Mouse (Mus musculus) heart, postnatal 14 days (tissue): Measurements from ENCODE around the gene Atg16l1. TPM values are rescaled to one million over a fixed set of nuclear protein-coding genes. Genes with fewer than 3 reads are reported as not detected.
A peak's percentile ranks its signal among the peaks of the same experiment; 100 is the strongest.

ENCODE experiments used
- DNase-seq, 2 experiments: peaks; one replicate each; pipeline ENCODE4 v3.0.0; 2021 to 2022
- intact Hi-C: fragments of 180-260 bp; cut with DNase I; formaldehyde crosslinking; loops from one replicate; pipeline ENCODE4 v1.15.1; 2025
- total RNA-seq, 2 experiments: library from RNA; stranded (reverse); gene quantifications; 2 replicates each; pipeline ENCODE4 v1.2.3; 2021

Atg16l1 gene
- total RNA-seq, 2 experiments from 2014 or later: 28.6 to 30.1 TPM

DNA sequence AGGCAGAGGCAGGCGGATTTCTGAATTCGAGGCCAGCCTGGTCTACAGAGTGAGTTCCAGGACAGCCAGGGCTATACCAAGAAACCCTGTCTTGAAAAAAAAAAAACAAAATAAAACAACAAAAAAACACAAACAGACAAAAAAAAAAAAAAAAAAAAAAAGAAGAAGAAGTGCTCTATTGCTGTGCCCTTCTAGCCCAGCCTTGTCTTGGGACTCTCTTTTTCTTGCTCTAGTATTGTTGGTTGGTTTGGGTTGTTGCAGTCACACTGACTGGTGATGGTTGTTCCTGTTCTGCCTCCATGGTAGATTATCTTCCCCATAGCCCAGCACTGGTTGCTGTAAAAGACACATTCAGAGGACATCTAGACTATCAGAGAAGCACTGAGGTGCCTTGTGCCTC, 13.6 kb downstream of the Atg16l1 start:
- no peak for DNase-seq
- intact Hi-C loops: no loop called here

- DNase-seq: no peak
Measured at GRCm38 (mm10) chr1:87770486-87770885, 14.8 kb downstream of the Atg16l1 start.

GRCm38 (mm10) chr1:87771724-87772123, 16.1 kb downstream of the Atg16l1 start:
- intact Hi-C loops: no loop called here
- no peak for DNase-seq

More at GRCm38 (mm10) chr1:87770486-87770885, 14.8 kb downstream of the Atg16l1 start:
- intact Hi-C loops: no loop called here

DNA sequence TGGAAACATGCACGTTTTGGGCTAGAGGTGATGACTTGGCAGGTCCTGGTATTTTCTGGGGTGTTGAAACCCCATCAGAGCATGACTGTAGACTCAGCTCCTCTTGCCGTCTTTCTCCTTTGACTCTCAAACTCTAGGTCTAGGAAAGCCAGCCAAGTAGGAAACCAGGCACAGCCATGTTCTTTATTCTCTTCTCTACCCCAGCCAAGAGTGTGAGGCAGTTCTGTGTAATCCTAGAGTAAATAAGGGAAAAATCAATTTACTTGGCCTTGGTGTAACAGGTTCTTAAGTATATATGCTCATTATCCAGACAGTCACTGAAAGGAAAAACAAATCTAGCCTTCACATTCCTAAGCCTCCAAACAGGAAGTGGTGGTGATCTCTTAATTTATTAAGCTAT, 17.7 kb downstream of the Atg16l1 start:
- DNase-seq: no peak
- intact Hi-C loops: no loop called here

- DNase-seq: no peak
- intact Hi-C loops: no loop called here
Measured at GRCm38 (mm10) chr1:87774845-87775244, 19.2 kb downstream of the Atg16l1 start.

DNA sequence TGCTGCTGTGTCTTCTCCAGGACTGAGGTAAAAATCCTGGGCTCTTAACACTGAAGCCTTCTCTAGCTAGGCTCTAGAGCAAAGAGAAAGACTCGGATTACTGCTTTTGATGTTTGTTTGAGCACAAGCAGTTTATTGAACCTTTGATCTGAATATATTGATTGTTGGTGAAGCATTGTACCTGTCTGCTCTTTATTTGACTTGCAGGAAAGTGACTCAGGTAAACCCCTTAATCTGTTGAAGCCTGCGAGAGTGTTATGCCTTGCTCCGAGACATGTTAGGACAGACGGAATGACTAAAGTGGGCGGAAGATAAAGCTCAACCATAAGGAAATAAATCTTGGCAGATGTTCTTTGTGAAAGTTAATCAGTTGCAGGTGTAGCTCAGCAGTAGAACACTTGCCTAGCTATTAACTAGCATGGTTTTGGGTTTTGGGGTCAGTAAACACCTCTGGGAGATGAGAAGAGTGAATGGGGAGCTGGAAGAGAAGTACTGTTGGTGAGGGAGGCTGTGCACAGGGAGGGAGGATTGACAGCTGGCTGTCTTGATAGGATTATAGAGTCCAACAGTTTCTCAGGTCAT, 23.6 kb downstream of the Atg16l1 start:
- DNase-seq: no peak
- intact Hi-C loops: no loop called here

GRCm38 (mm10) chr1:87785703-87786102, 30.0 kb downstream of the Atg16l1 start:
- peak; percentile 32 to 33 for DNase-seq
- intact Hi-C loops: loop anchor here (5.0 kb wide), 1 partner anchor 137 kb away; no protein-coding TSS in a partner anchor

DNA sequence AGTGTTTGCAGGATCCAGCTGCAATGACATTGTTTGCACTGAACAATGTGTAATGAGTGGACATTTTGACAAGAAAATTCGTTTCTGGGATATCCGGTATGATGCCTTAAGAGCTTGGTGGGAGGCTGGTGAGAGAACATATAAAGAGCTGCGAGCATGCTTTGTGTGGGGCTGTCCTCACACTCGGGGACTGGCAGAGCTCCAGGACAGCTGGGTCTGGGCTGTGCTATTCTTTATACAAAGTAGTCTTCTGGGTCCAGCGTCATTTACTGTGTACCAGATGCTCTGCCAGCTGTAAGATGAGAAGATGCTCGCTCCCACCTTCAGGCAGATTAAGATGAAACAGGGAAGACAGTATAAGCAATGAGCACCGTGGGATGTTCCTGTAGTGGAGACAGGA, 30.6 kb downstream of the Atg16l1 start:
- DNase-seq: peak; percentile 68 to 73
- intact Hi-C loops: loop anchor here (5.0 kb wide), 1 partner anchor 136 kb away; no protein-coding TSS in a partner anchor

DNA sequence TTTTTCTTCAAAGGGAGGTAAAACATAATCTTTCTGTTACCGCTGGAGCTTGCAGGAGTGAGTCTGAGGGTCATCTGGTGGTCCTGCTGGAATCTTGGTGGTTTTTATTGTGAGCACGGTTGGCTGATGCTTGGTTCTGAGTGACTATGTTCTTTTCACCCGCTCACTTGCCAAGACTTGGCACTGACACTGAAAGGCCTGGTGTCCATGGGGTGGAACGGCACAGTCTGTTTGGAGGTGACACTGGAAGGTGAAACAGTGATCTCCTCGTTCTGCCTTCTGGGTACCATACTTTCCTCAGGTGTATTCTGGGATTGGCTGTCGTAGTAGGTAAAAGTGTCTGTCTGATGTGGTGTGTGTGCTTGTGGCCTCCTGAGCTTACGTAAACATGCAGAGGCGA, 34.0 kb downstream of the Atg16l1 start:
- intact Hi-C loops: loop anchor here (5.0 kb wide), 1 partner anchor 133 kb away; no protein-coding TSS in a partner anchor

DNA sequence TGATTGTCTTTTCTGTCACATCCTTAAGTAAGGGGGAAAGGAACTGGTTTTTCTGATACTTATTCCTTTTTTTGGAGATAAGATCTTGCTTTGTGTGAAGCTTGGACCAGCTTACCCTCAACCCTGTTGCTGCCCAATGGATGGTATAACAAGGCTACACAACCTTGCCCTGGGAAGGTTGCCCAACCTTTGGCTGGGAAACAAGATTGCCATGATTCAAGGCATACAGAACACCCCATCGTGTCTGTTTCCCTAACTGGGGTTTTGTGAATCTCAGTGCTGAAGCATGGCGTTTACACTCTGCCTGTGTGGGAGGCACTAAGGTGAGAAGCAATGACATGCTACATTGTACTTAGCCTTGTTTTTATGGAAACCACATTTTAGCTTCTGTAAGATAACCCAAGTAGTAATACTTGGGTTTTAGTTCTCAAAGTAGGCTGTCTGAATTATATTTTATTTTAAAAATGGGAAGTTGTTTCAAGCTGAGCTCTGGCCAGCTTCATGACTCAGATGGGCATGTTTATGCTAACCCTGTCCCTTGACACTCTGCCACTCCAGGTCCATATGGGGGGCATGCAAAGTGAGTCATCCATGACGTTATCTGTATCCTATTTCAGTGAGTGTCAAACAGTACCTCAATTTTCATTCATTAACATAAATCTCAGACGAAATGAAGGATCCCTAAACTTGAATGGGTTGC, 36.9 kb downstream of the Atg16l1 start:
- intact Hi-C loops: no loop called here
- no peak for DNase-seq

More for the DNA sequence above, 34.0 kb downstream of the Atg16l1 start:
- no peak for DNase-seq

DNA sequence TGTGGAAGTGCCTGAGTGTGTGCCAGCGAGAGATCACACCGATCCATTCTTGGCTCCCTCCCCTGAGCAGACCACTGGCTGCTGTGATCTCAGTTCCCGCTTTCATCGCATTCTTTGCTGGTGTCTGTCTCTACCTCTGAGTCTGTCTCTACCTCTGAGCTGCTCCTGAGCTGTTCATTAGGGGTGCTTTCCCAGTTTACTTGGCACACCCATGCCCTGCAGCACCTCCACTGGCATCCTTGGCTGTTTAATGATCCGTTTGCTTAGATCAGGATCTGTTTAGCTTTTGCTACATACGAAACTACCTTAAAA, 37.4 kb downstream of the Atg16l1 start:
- intact Hi-C loops: no loop called here
- no peak for DNase-seq

- intact Hi-C loops: no loop called here
- no peak for DNase-seq
Measured at GRCm38 (mm10) chr1:87797702-87798101, 42.0 kb downstream of the Atg16l1 start.

GRCm38 (mm10) chr1:87798306-87798705, 42.6 kb downstream of the Atg16l1 start:
- intact Hi-C loops: no loop called here
- DNase-seq: no peak

GRCm38 (mm10) chr1:87803576-87803975, 47.9 kb downstream of the Atg16l1 start, which contains the start of gene Sag:
Gene Sag (plus strand): TSS chr1:87803680.
- no peak for DNase-seq
- intact Hi-C loops: no loop called here

DNA sequence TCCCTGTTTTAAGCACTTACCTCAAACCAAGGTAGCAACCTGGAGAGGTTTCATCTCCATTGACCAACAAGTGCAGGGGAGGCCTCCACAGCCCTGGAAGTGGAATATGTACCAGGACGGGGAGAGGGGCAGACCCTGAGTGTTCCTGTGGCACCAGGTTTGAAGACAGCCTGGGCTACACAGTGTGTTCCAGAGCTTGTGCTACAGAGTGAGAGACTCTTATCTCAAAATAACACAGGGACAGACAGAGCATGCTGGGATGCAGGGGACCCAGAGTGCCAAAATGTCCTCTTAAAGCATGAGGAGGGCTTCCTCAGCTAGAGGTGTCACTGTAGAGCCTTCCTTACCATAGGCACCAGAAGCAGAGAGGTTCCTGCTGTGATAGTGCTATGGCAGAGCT, 52.1 kb downstream of the Atg16l1 start:
- intact Hi-C loops: no loop called here
- DNase-seq: no peak

DNA sequence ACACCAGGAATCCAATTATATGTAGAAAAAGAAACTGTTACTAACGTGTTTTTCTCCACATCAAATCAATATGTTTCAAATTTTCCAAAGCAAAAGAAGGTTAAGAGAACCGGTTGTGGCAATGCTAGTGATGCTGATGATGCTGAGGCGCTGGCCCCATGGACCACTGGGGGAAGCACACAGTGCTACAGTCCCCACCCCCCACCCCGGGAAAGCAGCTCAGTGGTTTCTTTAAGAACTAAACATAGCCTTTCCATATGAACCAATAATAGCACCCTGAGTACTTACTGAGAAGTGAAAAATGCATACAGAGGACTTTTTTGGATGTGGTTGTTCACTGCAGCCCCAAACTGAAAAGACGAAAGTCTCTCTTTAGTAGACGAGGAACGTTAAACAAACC, 55.7 kb downstream of the Atg16l1 start:
- intact Hi-C loops: no loop called here
- DNase-seq: no peak

- intact Hi-C loops: no loop called here
Measured at GRCm38 (mm10) chr1:87812061-87812460, 56.4 kb downstream of the Atg16l1 start.

GRCm38 (mm10) chr1:87813155-87813554, 57.5 kb downstream of the Atg16l1 start:
- intact Hi-C loops: no loop called here
- no peak for DNase-seq

More at GRCm38 (mm10) chr1:87812061-87812460, 56.4 kb downstream of the Atg16l1 start:
- no peak for DNase-seq

DNA sequence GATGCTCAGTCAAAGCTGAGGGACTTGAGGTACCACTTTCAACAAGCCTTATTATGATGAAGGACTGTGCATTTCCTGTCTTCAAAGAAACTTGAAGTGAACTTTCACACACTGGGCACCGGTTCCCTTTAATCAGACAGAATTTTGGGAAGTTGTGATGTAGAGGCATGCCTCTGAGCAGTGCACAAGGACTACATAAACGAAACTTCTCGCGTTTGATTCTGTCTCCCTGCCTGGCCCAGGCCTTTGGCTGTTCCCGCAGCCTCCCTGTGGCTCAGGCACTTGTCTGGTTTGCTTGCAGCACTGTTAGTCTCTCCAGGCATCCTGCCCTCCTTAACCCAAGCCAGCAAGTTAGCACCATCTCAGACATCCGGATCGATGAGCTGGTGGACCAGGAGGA, 58.0 kb downstream of the Atg16l1 start:
- intact Hi-C loops: no loop called here
- peak in 1 of 2 experiments; percentile 20 for DNase-seq

- no peak for DNase-seq
- intact Hi-C loops: no loop called here
Measured at GRCm38 (mm10) chr1:87824420-87824995, 68.8 kb downstream of the Atg16l1 start.

DNA sequence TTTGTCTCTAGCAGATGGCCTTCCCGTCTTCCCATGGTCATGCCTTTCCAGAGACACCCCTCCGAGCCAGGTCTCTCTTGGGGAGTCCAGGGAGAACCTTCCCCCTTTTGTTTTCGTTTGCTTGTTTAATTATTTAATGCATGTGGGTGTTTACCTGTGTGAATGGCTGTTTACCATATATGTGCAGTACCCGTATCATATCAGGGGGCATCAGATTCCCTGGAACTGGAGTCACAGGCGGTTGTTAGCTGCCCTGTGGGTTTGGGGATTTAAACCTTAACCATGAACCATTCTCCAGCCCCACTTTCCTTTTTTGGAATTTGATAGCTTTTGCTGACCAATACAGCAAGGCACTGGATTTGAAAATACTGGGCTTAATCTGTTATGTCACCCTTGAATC, 69.6 kb downstream of the Atg16l1 start:
- intact Hi-C loops: no loop called here
- no peak for DNase-seq

- intact Hi-C loops: no loop called here
- DNase-seq: no peak
Measured at GRCm38 (mm10) chr1:87825991-87826390, 70.3 kb downstream of the Atg16l1 start.
